Mouse (Mus musculus) limb, embryonic 13.5 days (tissue): ENCODE data around the gene Morc3. TPM values are rescaled to one million over a fixed set of nuclear protein-coding genes. Genes with fewer than 3 reads are reported as not detected.

Experiments
- ATAC-seq: fragments of 200-750 bp; cut with Nextera tagmentation; 2 replicates; pipeline ENCODE4 v1.8.0; 2017; ENCODE audit warnings: low read depth, moderate number of reproducible peaks, moderate TSS enrichment; ENCODE audit not compliant: low FRiP score
- H3K27ac ChIP-seq: fragments of 300-500 bp; sonication (generic); 2 replicates; pipeline ENCODE4 v1.5.1; 2015; ENCODE audit warnings: inconsistent platforms, mild to moderate bottlenecking, moderate library complexity
- H3K27me3 ChIP-seq: fragments of 300-500 bp; sonication (generic); 2 replicates; pipeline ENCODE4 v1.6.1; 2015; ENCODE audit warnings: mild to moderate bottlenecking, inconsistent platforms
- H3K36me3 ChIP-seq: fragments of 300-500 bp; sonication (generic); 2 replicates; pipeline ENCODE4 v1.6.1; 2015; ENCODE audit warnings: inconsistent platforms, mild to moderate bottlenecking, moderate library complexity
- H3K4me1 ChIP-seq: fragments of 300-500 bp; sonication (generic); 2 replicates; pipeline ENCODE4 v1.6.1; 2015; ENCODE audit warnings: inconsistent platforms
- H3K4me2 ChIP-seq: fragments of 300-500 bp; sonication (generic); replicated peaks from 2 replicates; pipeline ENCODE4 v1.6.1; 2015; ENCODE audit warnings: inconsistent platforms, mild to moderate bottlenecking, moderate library complexity
- H3K4me3 ChIP-seq: fragments of 300-500 bp; sonication (generic); 2 replicates; pipeline ENCODE4 v1.5.1; 2015; ENCODE audit warnings: moderate library complexity, mild to moderate bottlenecking, inconsistent platforms
- H3K9ac ChIP-seq: fragments of 300-500 bp; sonication (generic); 2 replicates; pipeline ENCODE4 v1.6.1; 2015; ENCODE audit warnings: mild to moderate bottlenecking, inconsistent platforms
- H3K9me3 ChIP-seq: fragments of 300-500 bp; sonication (generic); 2 replicates; pipeline ENCODE4 v1.6.1; 2016; ENCODE audit warnings: inconsistent platforms
- WGBS: fragments of 180-500 bp; shearing (Covaris S2); methylation state at CpG from one replicate; pipeline ENCODE4 v1.1.7; 2015; 5-methylcytosine and 5-hydroxymethylcytosine counted together
- polyA plus RNA-seq: library from polyadenylated mRNA; unstranded; fragments of >200 nt; fragmentation: Nextera tagmentation; extraction: Ambion mirVana; gene quantifications from 2 replicates; pipeline ENCODE4 v1.2.1, GENCODE M21; 2015

Morc3 gene
- polyA plus RNA-seq, 1 experiment from 2014 or later: 38.5 TPM

DNA sequence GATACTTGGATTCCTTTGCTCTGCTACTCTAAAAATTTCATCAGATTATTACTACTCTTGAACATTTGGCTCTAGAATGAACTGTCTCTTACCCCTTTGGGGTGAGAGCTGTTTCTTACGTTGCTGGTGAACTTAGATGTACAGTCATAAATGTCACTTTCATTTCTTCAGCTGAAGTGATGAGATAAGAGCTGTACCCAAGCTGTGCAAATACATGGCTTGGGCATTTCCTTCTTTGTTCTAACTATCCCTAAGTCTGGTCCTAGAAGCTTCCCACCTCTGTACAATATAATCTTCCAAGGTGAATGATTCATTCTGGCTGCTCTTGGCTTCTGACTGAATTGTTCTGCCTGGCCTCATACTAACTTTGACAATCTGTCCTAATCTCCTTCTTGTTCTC lies 7.1 kb downstream of the Morc3 start:
- WGBS: 91% methylated on average over 1 of the region's 1 CpGs
- no peak overlapping the region for H3K4me3 ChIP-seq
- peaks cover 8% of the 10 kb centered on the region for H3K36me3 ChIP-seq
- ATAC-seq: no peak
- H3K27ac ChIP-seq: no peak overlapping the region
- no peak overlapping the region for H3K9ac ChIP-seq
- H3K4me1 ChIP-seq: peaks cover 3% of the 10 kb centered on the region
- no peaks in the 10 kb centered on the region for H3K27me3 ChIP-seq
- H3K4me2 ChIP-seq: no peak overlapping the region
- peaks cover 5% of the 10 kb centered on the region; the same call in 1 of the 2 replicates for H3K9me3 ChIP-seq

DNA sequence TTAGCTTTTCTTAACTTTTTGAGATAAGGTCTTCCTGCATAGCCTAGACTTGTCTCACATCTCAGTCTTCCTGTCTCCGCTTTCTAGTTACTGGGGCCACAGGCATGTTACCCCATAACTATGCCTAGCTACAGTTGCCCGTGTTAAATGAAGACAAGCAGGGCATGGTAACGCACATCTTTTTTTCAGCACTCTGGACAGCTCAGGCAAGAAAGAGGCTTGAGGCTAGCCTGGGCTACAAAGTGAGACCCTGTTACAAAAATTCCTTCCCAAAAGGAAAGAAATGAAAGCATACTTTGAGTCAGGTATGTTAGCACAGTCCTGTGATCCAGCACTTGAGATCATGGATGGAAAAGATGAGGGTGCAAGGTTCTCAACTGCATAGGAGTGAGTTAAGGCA lies 18.6 kb downstream of the Morc3 start:
- H3K4me3 ChIP-seq: no peak overlapping the region
- H3K27me3 ChIP-seq: no peaks in the 10 kb centered on the region
- H3K4me1 ChIP-seq: no peaks in the 10 kb centered on the region
- no peak overlapping the region for H3K4me2 ChIP-seq
- no peaks in the 10 kb centered on the region for H3K9me3 ChIP-seq
- H3K27ac ChIP-seq: no peak overlapping the region
- ATAC-seq: no peak
- 96% methylated on average over 3 of the region's 3 CpGs for WGBS
- no peak overlapping the region for H3K9ac ChIP-seq
- H3K36me3 ChIP-seq: peaks cover 89% of the 10 kb centered on the region

DNA sequence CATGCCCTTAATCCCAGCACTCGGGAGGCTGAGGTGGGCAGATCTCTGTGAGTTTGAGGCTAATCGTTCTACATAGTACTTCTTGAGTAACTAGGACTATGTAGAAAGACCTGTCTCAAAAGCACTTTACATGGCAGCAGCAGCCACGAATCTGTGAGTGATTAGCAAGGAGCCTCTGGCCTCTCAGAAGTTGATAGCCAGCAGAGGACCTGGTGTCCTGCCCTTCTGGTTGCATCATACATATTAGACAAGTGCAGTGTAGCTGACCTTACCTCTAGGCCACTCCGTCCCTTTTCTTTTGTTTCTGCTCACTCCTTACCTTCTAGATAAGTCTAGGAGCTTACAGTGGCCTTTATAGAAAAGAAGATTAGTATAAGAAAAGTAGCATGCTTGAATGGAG lies 28.0 kb downstream of the Morc3 start:
- no peaks in the 10 kb centered on the region for H3K27me3 ChIP-seq
- H3K4me3 ChIP-seq: no peak overlapping the region
- H3K4me1 ChIP-seq: no peaks in the 10 kb centered on the region
- peaks cover 86% of the 10 kb centered on the region for H3K36me3 ChIP-seq
- WGBS: 88% methylated on average over 4 of the region's 4 CpGs
- no peak for ATAC-seq
- no peak overlapping the region for H3K9ac ChIP-seq
- H3K4me2 ChIP-seq: no peak overlapping the region
- no peaks in the 10 kb centered on the region for H3K9me3 ChIP-seq
- no peak overlapping the region for H3K27ac ChIP-seq

DNA sequence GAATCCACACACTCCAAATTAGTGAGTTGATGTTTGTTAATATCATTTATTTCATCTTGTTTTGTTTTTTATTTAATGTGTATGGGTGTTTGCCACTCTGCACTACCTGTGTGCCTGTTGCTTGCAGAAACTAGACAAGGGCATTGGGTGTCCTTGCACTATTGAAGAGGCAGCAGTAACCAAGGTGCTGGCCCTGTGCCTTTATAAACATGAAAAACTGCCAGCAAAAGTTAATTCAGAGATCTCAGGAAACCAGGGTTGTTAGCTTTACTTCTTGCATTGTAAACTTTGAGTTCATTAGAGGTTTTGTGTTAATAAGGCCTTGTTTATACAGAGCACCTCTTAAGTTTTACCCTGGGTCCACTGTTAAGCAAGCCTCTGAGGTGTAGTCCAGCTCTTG lies 28.8 kb downstream of the Morc3 start:
- Histone ChIP-seq H3K27me3 (no peaks in the 10 kb centered on the region), H3K36me3 (peaks cover 88% of the 10 kb centered on the region), H3K4me1 (no peaks in the 10 kb centered on the region), H3K4me2 (no peak overlapping the region), H3K9ac (no peak overlapping the region), H3K27ac (no peak overlapping the region), H3K4me3 (no peak overlapping the region), H3K9me3 (no peaks in the 10 kb centered on the region)
- ATAC-seq: no peak

DNA sequence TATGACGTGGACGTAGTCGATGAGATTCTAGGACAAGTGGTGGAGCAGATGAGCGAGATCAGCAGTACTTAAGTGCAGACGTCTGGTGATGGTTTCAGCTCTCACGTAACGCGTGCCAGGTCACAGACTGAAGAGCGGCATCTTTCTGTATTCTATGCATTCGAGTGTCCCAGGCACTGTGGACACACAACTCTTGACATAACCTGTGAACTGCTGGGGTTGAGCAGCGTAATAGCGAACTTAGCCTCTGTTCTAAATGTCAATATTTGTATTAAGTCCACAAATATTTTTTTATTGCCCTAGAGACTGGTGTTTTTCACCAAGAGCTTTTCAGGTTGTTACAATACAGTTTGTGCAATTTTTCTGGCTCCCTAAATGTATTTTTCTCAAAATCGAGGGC lies 42.9 kb downstream of the Morc3 start:
- Histone ChIP-seq H3K9ac (no peak overlapping the region), H3K27me3 (no peaks in the 10 kb centered on the region), H3K4me3 (no peak overlapping the region), H3K36me3 (peaks cover 76% of the 10 kb centered on the region), H3K27ac (no peak overlapping the region), H3K4me1 (no peaks in the 10 kb centered on the region), H3K9me3 (no peaks in the 10 kb centered on the region; the same call in 1 of the 2 replicates), H3K4me2 (no peak overlapping the region)
- ATAC-seq: no peak
- WGBS: 93% methylated on average over 13 of the region's 13 CpGs

DNA sequence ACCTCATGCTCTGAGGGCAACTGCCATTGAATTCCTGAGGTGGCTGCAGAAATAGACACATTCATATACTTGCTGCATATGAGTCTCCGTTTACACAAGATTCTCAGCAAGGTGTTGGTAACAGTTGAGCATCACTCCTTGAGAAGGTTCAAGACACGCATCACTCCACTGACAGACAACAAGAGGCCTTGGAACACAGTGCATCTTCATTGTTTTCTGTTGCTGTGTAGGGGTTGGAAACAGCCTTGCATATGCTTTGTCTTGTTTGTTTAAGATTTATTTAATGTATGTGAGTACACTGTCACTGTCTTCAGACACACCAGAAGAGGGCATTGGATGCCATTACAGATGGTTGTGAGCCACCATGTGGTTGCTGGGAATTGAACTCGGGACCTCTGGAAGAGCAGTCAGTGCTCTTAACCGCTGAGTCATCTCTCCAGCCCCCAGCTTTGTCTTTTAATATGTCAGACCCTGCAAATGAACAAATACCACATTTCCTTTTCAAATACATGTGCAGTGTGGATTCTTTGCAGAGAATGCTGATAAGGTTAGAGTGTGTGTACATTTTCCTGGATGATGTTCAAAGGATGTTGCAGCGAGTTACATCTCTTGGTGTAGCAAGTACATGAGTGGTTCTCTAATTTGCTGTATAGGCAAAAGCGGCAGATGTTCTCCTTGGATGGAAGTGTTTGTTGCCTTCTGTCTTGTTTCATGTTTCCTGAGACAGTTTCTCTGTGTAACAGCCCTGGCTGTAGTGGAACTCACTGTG lies 45.9 kb downstream of the Morc3 start:
- Histone ChIP-seq H3K4me1 (no peaks in the 10 kb centered on the region), H3K4me2 (no peak overlapping the region), H3K27me3 (no peaks in the 10 kb centered on the region), H3K9me3 (no peaks in the 10 kb centered on the region; the same call in 1 of the 2 replicates), H3K36me3 (peaks cover 47% of the 10 kb centered on the region), H3K4me3 (no peak overlapping the region), H3K9ac (no peak overlapping the region), H3K27ac (no peak overlapping the region)
- ATAC-seq: no peak
- WGBS: 89% methylated on average over 6 of the region's 6 CpGs

DNA sequence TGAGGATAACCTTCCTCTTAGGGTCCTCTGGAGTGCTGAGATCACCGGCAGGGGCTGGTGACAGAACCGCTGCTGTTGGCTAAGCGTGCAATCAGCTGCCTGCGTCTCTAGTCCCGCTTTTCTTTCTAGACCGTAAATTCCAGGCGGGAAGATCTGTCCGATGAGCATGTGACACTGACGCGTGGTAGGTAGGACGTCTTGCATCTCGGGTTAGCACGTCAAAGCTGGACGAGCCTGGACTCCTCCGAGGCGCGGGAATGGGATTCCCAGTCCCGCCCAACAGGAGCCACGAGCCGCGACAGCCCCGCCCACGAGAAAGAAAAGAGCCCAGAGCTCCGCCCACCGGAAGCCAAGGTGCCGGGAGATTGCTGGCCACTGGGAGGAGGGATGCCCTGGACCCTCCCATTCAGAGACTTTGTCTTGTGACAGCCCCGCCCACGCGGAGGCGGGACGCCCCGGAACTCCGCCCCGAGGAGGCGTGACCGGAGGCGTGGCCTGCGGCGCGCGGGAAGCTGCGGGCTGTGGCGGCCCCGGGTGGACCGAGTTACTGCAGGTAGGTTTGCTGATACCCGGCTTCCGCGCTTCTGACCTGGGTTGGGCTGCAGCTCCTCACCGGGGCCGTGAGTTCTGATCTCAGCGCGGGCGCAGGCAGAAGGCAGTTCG lies 51.6 kb downstream of the Morc3 start, which contains the start of gene Chaf1b:
Gene Chaf1b, plus strand, starts transcription at position 479 of the 663 bp plus-strand sequence.
- H3K27ac ChIP-seq: no peak within 1 kb of the TSS; the same call in 1 of the 2 replicates
- H3K4me3 ChIP-seq: peak within 1 kb of the TSS; percentile 78
- H3K4me1 ChIP-seq: peaks cover 21% of the 10 kb centered on the region
- H3K9me3 ChIP-seq: no peaks in the 10 kb centered on the region; the same call in 1 of the 2 replicates
- peak within 1 kb of the TSS; percentile 77 for H3K4me2 ChIP-seq
- under 1% methylated on average over 54 of the region's 54 CpGs for WGBS
- ATAC-seq: peak; percentile 94
- H3K9ac ChIP-seq: peak within 1 kb of the TSS; percentile 80
- H3K27me3 ChIP-seq: no peaks in the 10 kb centered on the region
- peaks cover 20% of the 10 kb centered on the region for H3K36me3 ChIP-seq

DNA sequence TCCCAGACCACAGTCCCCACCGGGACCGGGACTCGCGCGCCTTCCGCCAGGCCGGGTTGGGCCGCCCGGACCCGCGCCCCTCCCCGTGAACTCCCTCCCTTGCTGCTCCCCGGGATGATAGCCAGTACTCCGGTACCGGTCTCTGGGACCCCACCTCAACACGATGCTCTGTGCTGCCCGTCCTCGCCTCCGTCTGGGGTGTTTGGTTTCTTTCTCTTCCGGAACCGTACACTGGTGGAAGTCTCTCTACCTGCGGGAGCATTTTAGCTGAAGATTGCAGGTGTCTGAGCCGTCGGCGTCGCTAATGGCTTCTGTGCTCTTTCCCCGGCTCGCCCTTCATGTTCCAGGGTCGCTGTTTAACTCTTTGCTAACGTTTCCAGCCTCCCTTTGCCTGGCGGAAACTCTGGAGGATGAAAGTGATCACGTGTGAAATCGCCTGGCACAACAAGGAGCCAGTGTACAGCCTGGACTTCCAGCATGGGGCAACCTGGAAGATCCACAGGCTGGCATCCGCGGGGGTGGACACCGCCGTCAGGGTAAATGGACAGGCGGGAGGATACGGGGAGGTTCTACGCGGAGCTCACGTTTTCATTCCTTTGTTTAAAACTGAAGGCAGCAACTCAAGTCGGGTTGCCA lies 52.3 kb downstream of the Morc3 start:
- ATAC-seq: no peak; the same call in 1 of the 2 replicates
- Histone ChIP-seq H3K9ac (peak overlapping the region; percentile 80), H3K27me3 (no peaks in the 10 kb centered on the region), H3K36me3 (peaks cover 27% of the 10 kb centered on the region), H3K4me1 (peaks cover 21% of the 10 kb centered on the region), H3K4me3 (peak overlapping the region; percentile 78), H3K9me3 (no peaks in the 10 kb centered on the region; the same call in 1 of the 2 replicates), H3K27ac (no peak overlapping the region; the same call in 1 of the 2 replicates), H3K4me2 (peak overlapping the region; percentile 77)
- WGBS: under 1% methylated on average over 43 of the region's 43 CpGs

DNA sequence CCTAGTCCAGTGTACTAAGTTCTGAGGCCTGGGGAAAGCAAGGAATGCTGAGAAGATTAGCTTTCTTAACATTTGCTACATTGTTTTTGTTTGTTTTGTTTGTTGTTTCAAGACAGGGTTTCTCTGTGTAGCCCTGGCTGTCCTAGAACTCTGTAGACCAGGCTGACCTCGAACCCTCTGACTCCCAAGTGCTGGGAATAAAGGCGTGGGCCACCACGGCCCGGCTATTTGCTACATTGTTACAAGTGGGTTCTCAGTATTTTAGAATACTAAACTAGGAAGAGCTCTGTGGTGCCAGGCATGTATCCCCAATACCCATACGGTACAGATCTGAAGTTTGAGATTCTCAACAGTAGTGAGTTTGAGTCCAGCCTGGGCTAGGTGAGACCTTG lies 52.8 kb downstream of the Morc3 start:
- Histone ChIP-seq H3K27ac (no peak overlapping the region), H3K27me3 (no peaks in the 10 kb centered on the region), H3K9ac (peak overlapping the region; percentile 80), H3K9me3 (no peaks in the 10 kb centered on the region; the same call in 1 of the 2 replicates), H3K36me3 (peaks cover 32% of the 10 kb centered on the region), H3K4me2 (peak overlapping the region; percentile 77), H3K4me1 (peaks cover 21% of the 10 kb centered on the region), H3K4me3 (peak overlapping the region; percentile 78)
- no peak for ATAC-seq
- WGBS: 58% methylated on average over 5 of the region's 5 CpGs

DNA sequence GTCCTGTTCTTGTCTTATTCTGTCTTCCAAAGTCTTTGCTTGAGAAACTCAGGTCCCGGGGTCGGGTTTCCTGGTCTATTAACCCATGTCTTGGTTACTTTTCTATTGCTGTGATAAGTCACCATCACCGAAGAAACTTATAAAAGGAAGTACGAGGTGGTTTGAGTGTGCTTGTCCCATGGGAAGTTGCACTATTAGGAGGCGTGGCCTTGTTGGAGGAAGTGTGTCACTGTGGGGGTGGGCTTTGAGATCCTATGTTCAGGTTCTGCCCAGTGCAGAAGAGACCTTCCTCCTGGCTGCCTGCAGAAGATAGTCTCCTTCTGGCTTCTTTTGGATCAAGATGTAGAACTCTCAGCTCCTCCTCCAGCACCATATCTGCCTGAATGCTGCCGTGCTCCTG lies 56.6 kb downstream of the Morc3 start:
- Histone ChIP-seq H3K36me3 (peaks cover 70% of the 10 kb centered on the region), H3K4me1 (peaks cover 21% of the 10 kb centered on the region)
- WGBS: 90% methylated on average over 6 of the region's 6 CpGs

DNA sequence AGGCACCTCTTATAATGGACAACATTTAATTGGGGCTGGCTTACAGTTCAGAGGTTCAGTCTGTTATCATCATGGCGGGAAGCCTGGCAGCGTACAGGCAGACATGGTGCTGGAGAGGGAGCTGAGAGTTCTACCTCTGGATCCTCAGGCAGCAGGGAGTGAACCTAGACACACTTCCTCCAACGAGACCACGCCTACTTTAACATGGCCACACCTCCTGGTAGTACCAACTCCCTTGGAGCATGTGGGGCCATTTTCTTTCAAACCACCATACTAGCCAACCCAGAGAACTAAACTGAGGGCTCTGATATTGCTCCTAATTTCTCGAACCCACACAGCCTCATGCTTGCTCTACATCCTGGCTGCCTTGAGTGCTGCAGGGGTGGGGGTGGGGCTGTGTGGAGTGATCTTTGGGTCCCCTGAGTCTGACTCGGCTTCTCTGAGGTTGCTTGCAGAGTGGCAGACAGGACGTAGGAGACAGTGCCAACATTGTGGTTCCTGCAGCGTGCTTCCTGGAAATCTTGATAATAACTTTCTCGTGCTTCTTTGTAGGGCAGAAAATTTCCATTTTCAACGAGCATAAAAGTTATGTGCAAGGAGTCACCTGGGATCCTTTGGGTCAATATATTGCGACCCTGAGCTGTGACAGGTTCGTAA lies 59.2 kb downstream of the Morc3 start:
- ATAC-seq: no peak
- H3K36me3 ChIP-seq: peaks cover 94% of the 10 kb centered on the region
- H3K27ac ChIP-seq: no peak overlapping the region
- 82% methylated on average over 12 of the region's 12 CpGs for WGBS
- no peaks in the 10 kb centered on the region for H3K27me3 ChIP-seq
- no peak overlapping the region for H3K9ac ChIP-seq
- H3K9me3 ChIP-seq: no peaks in the 10 kb centered on the region
- no peak overlapping the region for H3K4me2 ChIP-seq
- H3K4me1 ChIP-seq: peaks cover 5% of the 10 kb centered on the region
- no peak overlapping the region for H3K4me3 ChIP-seq

More for the DNA sequence above, 56.6 kb downstream of the Morc3 start:
- Histone ChIP-seq H3K4me3 (no peak overlapping the region), H3K9ac (no peak overlapping the region), H3K27ac (no peak overlapping the region), H3K27me3 (no peaks in the 10 kb centered on the region), H3K9me3 (no peaks in the 10 kb centered on the region), H3K4me2 (no peak overlapping the region)
- ATAC-seq: no peak

DNA sequence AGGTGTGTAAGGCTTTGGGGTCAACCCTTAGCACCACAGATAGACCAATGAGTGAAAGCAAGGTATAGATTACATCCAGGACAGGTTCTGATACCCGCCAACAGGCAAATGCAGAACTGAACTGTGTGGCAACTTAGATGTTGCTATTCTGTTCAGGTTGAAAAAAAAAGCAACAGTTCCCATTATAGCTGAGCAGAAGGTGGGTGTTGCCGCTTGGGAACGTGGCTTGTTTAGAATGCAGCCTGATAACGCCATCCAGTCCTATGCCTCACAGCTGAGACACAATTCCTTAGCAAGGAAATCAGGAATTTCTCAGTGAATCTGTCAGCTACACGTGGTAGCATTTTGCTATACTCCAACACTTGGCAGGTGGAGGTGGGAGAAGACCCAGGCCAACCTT lies 61.4 kb downstream of the Morc3 start:
- no peak overlapping the region for H3K4me2 ChIP-seq
- no peak overlapping the region for H3K4me3 ChIP-seq
- peaks cover 79% of the 10 kb centered on the region for H3K36me3 ChIP-seq
- H3K9me3 ChIP-seq: no peaks in the 10 kb centered on the region
- no peak for ATAC-seq
- H3K4me1 ChIP-seq: no peaks in the 10 kb centered on the region
- no peak overlapping the region for H3K9ac ChIP-seq
- no peak overlapping the region for H3K27ac ChIP-seq
- H3K27me3 ChIP-seq: no peaks in the 10 kb centered on the region
- WGBS: 92% methylated on average over 5 of the region's 5 CpGs
